Mouse (Mus musculus) intestine, embryonic 14.5 days (tissue): Measurements from ENCODE around the gene Tmem132b. TPM values are rescaled to one million over a fixed set of nuclear protein-coding genes. Genes with fewer than 3 reads are reported as not detected.

Source experiments
- ATAC-seq: fragments of 200-750 bp; cut with Nextera tagmentation; replicated peaks from 2 replicates; pipeline ENCODE4 v1.8.0; 2017; ENCODE audit warnings: low read depth, moderate number of reproducible peaks, moderate TSS enrichment, moderate library complexity; ENCODE audit not compliant: low FRiP score, low TSS enrichment
- DNase-seq: peaks from one replicate; pipeline ENCODE4 v3.0.0-alpha.2; 2018; ENCODE audit warnings: low spot score
- H3K27ac ChIP-seq: fragments of 300-500 bp; sonication (generic); 2 replicates; pipeline ENCODE4 v1.5.1; 2014; ENCODE audit warnings: low read depth, mild to moderate bottlenecking, control low read depth
- H3K27me3 ChIP-seq: fragments of 300-500 bp; sonication (generic); replicated peaks from 2 replicates; pipeline ENCODE4 v1.6.1; 2014; ENCODE audit warnings: low read length, control low read depth; ENCODE audit not compliant: control insufficient read depth, insufficient read depth
- H3K36me3 ChIP-seq: fragments of 300-500 bp; sonication (generic); 2 replicates; pipeline ENCODE4 v1.6.1; 2014; ENCODE audit warnings: low read length, control low read depth; ENCODE audit not compliant: control insufficient read depth, insufficient read depth
- H3K4me1 ChIP-seq: fragments of 300-500 bp; sonication (generic); replicated peaks from 2 replicates; pipeline ENCODE4 v1.6.1; 2014; ENCODE audit warnings: low read length, control low read depth, mixed read lengths; ENCODE audit not compliant: control insufficient read depth, insufficient read depth
- H3K4me2 ChIP-seq: fragments of 300-500 bp; sonication (generic); 2 replicates; pipeline ENCODE4 v1.6.1; 2014; ENCODE audit warnings: low read length
- H3K4me3 ChIP-seq: fragments of 300-500 bp; sonication (generic); 2 replicates; pipeline ENCODE4 v1.5.1; 2014; ENCODE audit warnings: low read depth, low read length, control low read depth, mixed read lengths
- H3K9ac ChIP-seq: fragments of 300-500 bp; sonication (generic); 2 replicates; pipeline ENCODE4 v1.6.1; 2014; ENCODE audit warnings: mild to moderate bottlenecking, low read length
- H3K9me3 ChIP-seq: fragments of 300-500 bp; sonication (generic); 2 replicates; pipeline ENCODE4 v1.6.1; 2016; ENCODE audit warnings: low read length, control low read depth; ENCODE audit not compliant: control insufficient read depth
- WGBS: fragments of 180-500 bp; shearing (Covaris S2); extraction: QIAGEN DNeasy Blood & Tissue Kit; methylation state at CpG from one replicate; pipeline ENCODE4 v1.1.7; 2014; 5-methylcytosine and 5-hydroxymethylcytosine counted together
- polyA plus RNA-seq: library from polyadenylated mRNA; unstranded; fragments of >200 nt; fragmentation: Nextera tagmentation; extraction: Ambion mirVana; gene quantifications from 2 replicates; pipeline ENCODE4 v1.2.1, GENCODE M21; 2014

Gene Tmem132b
- polyA plus RNA-seq, 1 experiment from 2014 or later = 0.45 TPM

DNA sequence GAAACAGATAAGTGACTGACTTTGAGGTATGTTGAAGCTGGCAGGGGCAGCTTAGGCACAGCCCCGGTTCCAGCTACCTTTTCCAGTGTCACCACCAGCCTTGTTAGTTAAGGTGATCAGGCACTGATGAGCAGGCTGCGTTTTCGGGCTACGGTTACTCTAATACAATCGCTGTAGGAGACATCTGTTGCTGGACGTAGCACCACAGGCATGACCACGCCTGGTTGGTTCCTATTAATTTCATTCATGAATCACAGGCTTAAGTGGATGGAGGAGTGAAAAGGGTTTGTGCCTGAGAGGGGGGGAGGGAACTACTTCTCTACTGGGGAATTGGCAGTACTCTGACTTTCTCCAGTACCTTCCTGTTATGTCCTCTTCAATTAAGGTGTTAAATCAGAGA lies 271.2 kb downstream of the Tmem132b start:
- Histone ChIP-seq H3K27ac (no peak overlapping the region), H3K4me2 (no peak overlapping the region), H3K4me3 (no peak overlapping the region), H3K9me3 (no peaks in the 10 kb centered on the region), H3K9ac (no peak overlapping the region), H3K27me3 (no peaks in the 10 kb centered on the region), H3K36me3 (no peaks in the 10 kb centered on the region), H3K4me1 (no peaks in the 10 kb centered on the region)
- no peak for ATAC-seq
- 79% methylated on average over 7 of the region's 7 CpGs for WGBS
- DNase-seq = no peak

DNA sequence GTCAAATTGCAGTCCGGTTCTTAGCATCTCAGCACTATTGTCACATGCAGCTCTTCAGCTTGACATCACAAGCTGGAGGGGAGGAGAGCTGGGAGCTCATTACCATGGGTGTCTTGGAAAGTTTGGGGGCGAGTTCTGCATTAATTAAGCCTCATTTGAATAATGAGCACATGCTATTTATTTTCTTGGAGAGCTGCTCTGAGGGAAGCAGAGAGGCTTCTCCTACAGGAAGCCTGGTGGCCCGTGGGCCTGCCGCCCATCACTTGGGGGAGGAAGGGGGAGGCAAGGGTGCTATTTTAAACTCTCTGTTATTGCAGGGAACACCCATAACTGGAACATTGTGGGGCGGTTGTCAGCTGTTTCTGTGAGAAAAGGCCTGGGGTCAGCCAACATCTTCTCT lies 273.8 kb downstream of the Tmem132b start:
- Histone ChIP-seq H3K27me3 (no peaks in the 10 kb centered on the region), H3K4me2 (no peak overlapping the region), H3K4me3 (no peak overlapping the region), H3K9me3 (no peaks in the 10 kb centered on the region), H3K9ac (no peak overlapping the region), H3K4me1 (no peaks in the 10 kb centered on the region), H3K27ac (no peak overlapping the region), H3K36me3 (no peaks in the 10 kb centered on the region)
- WGBS = 63% methylated on average over 5 of the region's 5 CpGs
- no peak for DNase-seq
- ATAC-seq = no peak

- H3K27ac ChIP-seq = no peak overlapping the region
- ATAC-seq = no peak
- no peaks in the 10 kb centered on the region for H3K9me3 ChIP-seq
- H3K9ac ChIP-seq = no peak overlapping the region
- H3K4me1 ChIP-seq = no peaks in the 10 kb centered on the region
- no peaks in the 10 kb centered on the region for H3K27me3 ChIP-seq
- H3K4me2 ChIP-seq = no peak overlapping the region
- H3K4me3 ChIP-seq = no peak overlapping the region
- WGBS = 80% methylated on average over 5 of the region's 5 CpGs
- no peaks in the 10 kb centered on the region for H3K36me3 ChIP-seq
- no peak for DNase-seq
Observed at GRCm38 (mm10) chr5:125807861-125808260, 276.3 kb downstream of the Tmem132b start.

GRCm38 (mm10) chr5:125829342-125829741 lies 297.8 kb downstream of the Tmem132b start:
- H3K4me2 ChIP-seq = no peak overlapping the region
- WGBS = 87% methylated on average over 3 of the region's 3 CpGs

GRCm38 (mm10) chr5:125835890-125836289 lies 304.3 kb downstream of the Tmem132b start:
- no peak overlapping the region for H3K9ac ChIP-seq
- no peak overlapping the region for H3K4me2 ChIP-seq
- 81% methylated on average over 1 of the region's 1 CpGs for WGBS
- H3K27me3 ChIP-seq = no peaks in the 10 kb centered on the region
- H3K9me3 ChIP-seq = no peaks in the 10 kb centered on the region
- no peak overlapping the region for H3K4me3 ChIP-seq
- no peak overlapping the region for H3K27ac ChIP-seq
- ATAC-seq (no peak), DNase-seq (no peak)
- H3K4me1 ChIP-seq = no peaks in the 10 kb centered on the region
- no peaks in the 10 kb centered on the region for H3K36me3 ChIP-seq

More at GRCm38 (mm10) chr5:125829342-125829741, 297.8 kb downstream of the Tmem132b start:
- Histone ChIP-seq H3K36me3 (no peaks in the 10 kb centered on the region), H3K4me3 (no peak overlapping the region), H3K27ac (no peak overlapping the region), H3K4me1 (no peaks in the 10 kb centered on the region), H3K9ac (no peak overlapping the region), H3K27me3 (no peaks in the 10 kb centered on the region), H3K9me3 (no peaks in the 10 kb centered on the region)
- no peak for ATAC-seq
- DNase-seq = no peak

GRCm38 (mm10) chr5:125836761-125837160 lies 305.2 kb downstream of the Tmem132b start:
- 80% methylated on average over 5 of the region's 5 CpGs for WGBS
- Histone ChIP-seq H3K27ac (no peak overlapping the region), H3K4me1 (no peaks in the 10 kb centered on the region), H3K36me3 (no peaks in the 10 kb centered on the region), H3K4me3 (no peak overlapping the region), H3K4me2 (no peak overlapping the region), H3K9ac (no peak overlapping the region), H3K9me3 (no peaks in the 10 kb centered on the region), H3K27me3 (no peaks in the 10 kb centered on the region)
- no peak for ATAC-seq
- no peak for DNase-seq

Other genes with a start within 250 kb of the Tmem132b start
- gene Scarb1, start 190.7 kb upstream of the Tmem132b start, polyA plus RNA-seq = 47.6 and 50.8 TPM in 2 replicates
- 0.15 and 0.30 TPM in 2 replicates for gene Gm10382, start 142.5 kb upstream of the Tmem132b start, polyA plus RNA-seq
- 949 and 989 TPM in 2 replicates for gene Ubc, start 141.6 kb upstream of the Tmem132b start, polyA plus RNA-seq
- 9.6 and 11.3 TPM in 2 replicates for gene Dhx37, start 97.7 kb upstream of the Tmem132b start, polyA plus RNA-seq
- 48.4 and 50.9 TPM in 2 replicates for gene Bri3bp, start 90.2 kb upstream of the Tmem132b start, polyA plus RNA-seq
- 66.9 and 78.6 TPM in 2 replicates for gene Aacs, start 56.0 kb upstream of the Tmem132b start, polyA plus RNA-seq